Mouse (Mus musculus) kidney, adult 2 months (tissue): ENCODE results near the gene Cope. TPM values are rescaled to one million over a fixed set of nuclear protein-coding genes. Genes with fewer than 3 reads are reported as not detected.

Experiments used
- DNase-seq: peaks from one replicate; pipeline ENCODE4 v3.0.0; 2021
- H3K27ac ChIP-seq: fragments of 200-500 bp; 2 replicates; pipeline ENCODE4 v1.5.1; 2012; ENCODE audit warnings: low read depth, low read length, control low read depth, inconsistent platforms; ENCODE audit not compliant: insufficient read depth
- H3K27me3 ChIP-seq: fragments of 200-500 bp; replicated peaks from 2 replicates; pipeline ENCODE4 v1.6.1; 2012; ENCODE audit warnings: mild to moderate bottlenecking, moderate library complexity, low read length, inconsistent platforms; ENCODE audit not compliant: control insufficient read depth, insufficient read depth
- H3K36me3 ChIP-seq: fragments of 200-500 bp; 2 replicates; pipeline ENCODE4 v1.6.1; 2012; ENCODE audit warnings: mild to moderate bottlenecking, moderate library complexity, low read length, inconsistent platforms; ENCODE audit not compliant: control insufficient read depth, insufficient read depth
- H3K4me1 ChIP-seq: fragments of 200-500 bp; 2 replicates; pipeline ENCODE4 v1.6.1; 2011; ENCODE audit warnings: low read length; ENCODE audit not compliant: control insufficient read depth, insufficient read depth
- H3K4me3 ChIP-seq: fragments of 200-500 bp; 2 replicates; pipeline ENCODE4 v1.5.1; 2011; ENCODE audit warnings: mild to moderate bottlenecking, low read depth, low read length, control low read depth; ENCODE audit not compliant: insufficient read depth
- CTCF ChIP-seq: fragments of 200-500 bp; conservative IDR thresholded peaks from 2 replicates; pipeline ENCODE4 v1.5.1; 2011; ENCODE audit warnings: low read depth, mild to moderate bottlenecking, control low read depth, low read length, moderate library complexity, mixed read lengths; ENCODE audit not compliant: insufficient read depth, insufficient read length
- POLR2A ChIP-seq: fragments of 200-500 bp; IDR thresholded peaks from one replicate; pipeline ENCODE4 v1.6.1; 2011; ENCODE audit warnings: low read depth, low read length, control low read depth
- WGBS: fragments of 180-500 bp; shearing (Covaris S2); methylation state at CpG from one replicate; pipeline ENCODE4 v1.1.7; 2018; 5-methylcytosine and 5-hydroxymethylcytosine counted together
- polyA plus RNA-seq: library from polyadenylated mRNA; depleted of rRNA; stranded (reverse); fragments of >200 nt; gene quantifications from 2 replicates; pipeline ENCODE4 v1.2.3, GENCODE M21; 2012; rRNA removed

The Cope gene
- polyA plus RNA-seq, 1 experiment, result 277 TPM

GRCm38 (mm10) chr8:70354004-70354403 lies 51.7 kb downstream of the Cope start:
- Histone ChIP-seq H3K27me3 (no peaks in the 10 kb centered on the region), H3K27ac (no peak overlapping the region), H3K4me1 (peaks cover 33% of the 10 kb centered on the region), H3K36me3 (no peaks in the 10 kb centered on the region), H3K4me3 (no peak overlapping the region)
- WGBS, result 53% methylated on average over 4 of the region's 4 CpGs
- no peak for DNase-seq
- TF ChIP-seq CTCF (no peak), POLR2A (no peak)

- TF ChIP-seq POLR2A, result no peak
- no peak for TF ChIP-seq CTCF
- DNase-seq, result no peak
- H3K27me3 ChIP-seq, result no peaks in the 10 kb centered on the region
Observed at GRCm38 (mm10) chr8:70356111-70356510, 53.8 kb downstream of the Cope start.

GRCm38 (mm10) chr8:70359411-70359810 lies 57.1 kb downstream of the Cope start:
- 16% methylated on average over 3 of the region's 3 CpGs for WGBS

More at GRCm38 (mm10) chr8:70356111-70356510, 53.8 kb downstream of the Cope start:
- WGBS, result 76% methylated on average over 1 of the region's 1 CpGs
- Histone ChIP-seq H3K27ac (no peak overlapping the region), H3K4me3 (no peak overlapping the region), H3K4me1 (peaks cover 16% of the 10 kb centered on the region), H3K36me3 (no peaks in the 10 kb centered on the region)

GRCm38 (mm10) chr8:70360769-70361168 lies 58.5 kb downstream of the Cope start:
- no peaks in the 10 kb centered on the region for H3K36me3 ChIP-seq
- no peak overlapping the region for H3K4me3 ChIP-seq
- no peaks in the 10 kb centered on the region for H3K27me3 ChIP-seq
- 58% methylated on average over 4 of the region's 4 CpGs for WGBS
- peaks cover 4% of the 10 kb centered on the region; the same call in 1 of the 2 replicates for H3K4me1 ChIP-seq
- TF ChIP-seq CTCF (peak; percentile 32; the same call in 1 of the 2 replicates), POLR2A (no peak)
- DNase-seq, result peak; percentile 42
- H3K27ac ChIP-seq, result no peak overlapping the region

More at GRCm38 (mm10) chr8:70359411-70359810, 57.1 kb downstream of the Cope start:
- Histone ChIP-seq H3K36me3 (no peaks in the 10 kb centered on the region), H3K27ac (no peak overlapping the region), H3K27me3 (no peaks in the 10 kb centered on the region), H3K4me3 (no peak overlapping the region), H3K4me1 (peaks cover 2% of the 10 kb centered on the region; the same call in 1 of the 2 replicates)
- peak; percentile 41 for DNase-seq
- no peak for TF ChIP-seq CTCF
- no peak for TF ChIP-seq POLR2A

DNA sequence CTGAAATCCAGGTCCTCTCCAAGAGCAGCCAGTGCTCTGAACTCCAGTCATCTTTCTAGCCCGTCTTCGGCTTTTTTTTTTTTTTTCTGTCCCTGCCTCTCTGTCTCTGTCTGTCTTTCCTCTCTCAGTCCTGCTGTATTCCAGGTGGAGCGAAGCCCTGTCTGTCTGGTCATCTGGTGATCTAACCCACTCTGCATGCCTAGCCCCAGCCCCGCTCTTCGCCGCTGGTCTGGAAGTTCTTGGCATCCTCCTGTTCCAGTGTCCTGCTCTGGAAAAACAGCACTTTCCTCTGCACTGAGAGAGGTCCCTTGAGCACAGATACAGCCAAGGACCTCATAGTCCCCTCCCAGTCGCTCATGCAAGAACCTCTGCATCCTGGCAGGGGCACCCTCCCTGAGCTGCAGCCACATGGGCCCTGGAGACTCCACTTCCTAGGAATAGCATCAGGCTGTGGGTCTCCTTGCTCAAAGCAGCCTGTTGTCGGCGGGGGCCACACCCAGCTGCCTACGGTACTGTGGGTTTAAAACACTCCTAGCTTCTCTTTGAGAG lies 59.2 kb downstream of the Cope start:
- peaks cover 4% of the 10 kb centered on the region; the same call in 1 of the 2 replicates for H3K4me1 ChIP-seq
- no peak for DNase-seq
- no peak overlapping the region for H3K27ac ChIP-seq
- no peaks in the 10 kb centered on the region for H3K27me3 ChIP-seq
- H3K4me3 ChIP-seq, result no peak overlapping the region
- TF ChIP-seq POLR2A, result no peak
- no peak for TF ChIP-seq CTCF
- WGBS, result 81% methylated on average over 10 of the region's 10 CpGs
- no peaks in the 10 kb centered on the region for H3K36me3 ChIP-seq

Other genes with a start within 250 kb of the Cope start
- 30.2 and 37.5 TPM in 2 replicates for gene Tm6sf2, start 229.6 kb upstream of the Cope start, polyA plus RNA-seq
- 0.05 and 0.08 TPM in 2 replicates for gene Hapln4, start 219.1 kb upstream of the Cope start, polyA plus RNA-seq
- gene Ncan, start 181.6 kb upstream of the Cope start, polyA plus RNA-seq, result 0.04 and 0.06 TPM in 2 replicates
- gene Nr2c2ap, start 171.2 kb upstream of the Cope start, polyA plus RNA-seq, result 13.8 and 14.8 TPM in 2 replicates
- gene Rfxank, start 163.4 kb upstream of the Cope start, polyA plus RNA-seq, result 29.9 and 31.9 TPM in 2 replicates
- 107 and 111 TPM in 2 replicates for gene Borcs8, start 163.0 kb upstream of the Cope start, polyA plus RNA-seq
- 0.10 and 0.16 TPM in 2 replicates for gene Mef2b, start 162.8 kb upstream of the Cope start, polyA plus RNA-seq
- 85.2 and 115 TPM in 2 replicates for gene Tmem161a, start 130.2 kb upstream of the Cope start, polyA plus RNA-seq
- gene Slc25a42, start 90.2 kb upstream of the Cope start, polyA plus RNA-seq, result 129 and 132 TPM in 2 replicates
- gene Sugp2, start 68.3 kb upstream of the Cope start, polyA plus RNA-seq, result 18.9 and 20.2 TPM in 2 replicates
- 14.2 and 14.4 TPM in 2 replicates for gene Armc6, start 68.1 kb upstream of the Cope start, polyA plus RNA-seq
- 22.4 and 23.7 TPM in 2 replicates for gene Homer3, start 19.7 kb upstream of the Cope start, polyA plus RNA-seq
- gene Ddx49, start within 50 bp of the Cope start, polyA plus RNA-seq, result 38.8 and 42.0 TPM in 2 replicates
- 0.58 and 0.66 TPM in 2 replicates for gene Cers1, start 13.3 kb downstream of the Cope start, polyA plus RNA-seq
- 0.08 TPM in 1 of 2 replicates, not detected in the other for gene Gdf1, start 27.3 kb downstream of the Cope start, polyA plus RNA-seq
- 25.8 and 27.4 TPM in 2 replicates for gene Upf1, start 50.8 kb downstream of the Cope start, polyA plus RNA-seq
- 1.6 and 2.8 TPM in 2 replicates for gene Comp, start 71.0 kb downstream of the Cope start, polyA plus RNA-seq
- gene Crtc1, start 137.1 kb downstream of the Cope start, polyA plus RNA-seq, result 16.8 and 18.1 TPM in 2 replicates
- gene Klhl26, start 174.4 kb downstream of the Cope start, polyA plus RNA-seq, result 20.2 and 29.7 TPM in 2 replicates
- gene Tmem59l, start 184.8 kb downstream of the Cope start, polyA plus RNA-seq, result 0.20 and 0.44 TPM in 2 replicates
- gene Crlf1, start 190.6 kb downstream of the Cope start, polyA plus RNA-seq, result 2.6 TPM in 2 replicates
- gene Rex1bd, start 204.2 kb downstream of the Cope start, polyA plus RNA-seq, result 161 and 177 TPM in 2 replicates
- gene Uba52, start 208.3 kb downstream of the Cope start, polyA plus RNA-seq, result 620 and 835 TPM in 2 replicates
- gene Fkbp8, start 225.2 kb downstream of the Cope start, polyA plus RNA-seq, result 320 and 410 TPM in 2 replicates
- 151 TPM in 2 replicates for gene Kxd1, start 225.4 kb downstream of the Cope start, polyA plus RNA-seq
- gene Ell, start 236.9 kb downstream of the Cope start, polyA plus RNA-seq, result 16.4 and 18.1 TPM in 2 replicates